Mouse (Mus musculus) embryonic facial prominence, embryonic 14.5 days (tissue): ENCODE results near the gene Mrpl9. TPM values are rescaled to one million over a fixed set of nuclear protein-coding genes. Genes with fewer than 3 reads are reported as not detected.

Source experiments
- ATAC-seq: fragments of 200-750 bp; cut with Nextera tagmentation; 2 replicates; pipeline ENCODE4 v1.8.0; 2017; ENCODE audit warnings: low read depth, moderate number of reproducible peaks, moderate TSS enrichment
- DNase-seq: peaks from one replicate; pipeline ENCODE4 v3.0.0-alpha.2; 2015; ENCODE audit warnings: low spot score
- H3K27ac ChIP-seq: fragments of 300-500 bp; sonication (generic); replicated peaks from 2 replicates; pipeline ENCODE4 v1.5.1; 2014; ENCODE audit warnings: low read depth, mild to moderate bottlenecking, low read length, moderate library complexity
- H3K27me3 ChIP-seq: fragments of 300-500 bp; sonication (generic); replicated peaks from 2 replicates; pipeline ENCODE4 v1.6.1; 2014; ENCODE audit warnings: low read length; ENCODE audit not compliant: control insufficient read depth, insufficient read depth
- H3K36me3 ChIP-seq: fragments of 300-500 bp; sonication (generic); 2 replicates; pipeline ENCODE4 v1.6.1; 2014; ENCODE audit warnings: low read length, mixed read lengths; ENCODE audit not compliant: control insufficient read depth, insufficient read depth
- H3K4me1 ChIP-seq: fragments of 300-500 bp; sonication (generic); 2 replicates; pipeline ENCODE4 v1.6.1; 2014; ENCODE audit warnings: antibody characterized with exemption, low read length; ENCODE audit not compliant: control insufficient read depth, insufficient read depth
- H3K4me2 ChIP-seq: fragments of 300-500 bp; sonication (generic); 2 replicates; pipeline ENCODE4 v1.6.1; 2014; ENCODE audit warnings: low read depth, mild to moderate bottlenecking, low read length, moderate library complexity, mixed read lengths
- H3K4me3 ChIP-seq: fragments of 300-500 bp; sonication (generic); 2 replicates; pipeline ENCODE4 v1.5.1; 2014; ENCODE audit warnings: low read depth, mild to moderate bottlenecking, low read length
- H3K9ac ChIP-seq: fragments of 300-500 bp; sonication (generic); 2 replicates; pipeline ENCODE4 v1.6.1; 2014; ENCODE audit warnings: low read depth, mild to moderate bottlenecking, low read length, moderate library complexity, mixed read lengths
- H3K9me3 ChIP-seq: fragments of 300-500 bp; sonication (generic); 2 replicates; pipeline ENCODE4 v1.6.1; 2016; ENCODE audit warnings: low read length; ENCODE audit not compliant: control insufficient read depth
- WGBS: fragments of 180-500 bp; shearing (Covaris S2); extraction: QIAGEN DNeasy Blood & Tissue Kit; methylation state at CpG from one replicate; pipeline ENCODE4 v1.1.7; 2014; 5-methylcytosine and 5-hydroxymethylcytosine counted together
- polyA plus RNA-seq: library from polyadenylated mRNA; unstranded; fragments of >200 nt; fragmentation: Nextera tagmentation; extraction: Ambion mirVana; gene quantifications from 2 replicates; pipeline ENCODE4 v1.2.1, GENCODE M21; 2014

Mrpl9 gene
- polyA plus RNA-seq, result 52.4 and 59.4 TPM in 2 replicates

DNA sequence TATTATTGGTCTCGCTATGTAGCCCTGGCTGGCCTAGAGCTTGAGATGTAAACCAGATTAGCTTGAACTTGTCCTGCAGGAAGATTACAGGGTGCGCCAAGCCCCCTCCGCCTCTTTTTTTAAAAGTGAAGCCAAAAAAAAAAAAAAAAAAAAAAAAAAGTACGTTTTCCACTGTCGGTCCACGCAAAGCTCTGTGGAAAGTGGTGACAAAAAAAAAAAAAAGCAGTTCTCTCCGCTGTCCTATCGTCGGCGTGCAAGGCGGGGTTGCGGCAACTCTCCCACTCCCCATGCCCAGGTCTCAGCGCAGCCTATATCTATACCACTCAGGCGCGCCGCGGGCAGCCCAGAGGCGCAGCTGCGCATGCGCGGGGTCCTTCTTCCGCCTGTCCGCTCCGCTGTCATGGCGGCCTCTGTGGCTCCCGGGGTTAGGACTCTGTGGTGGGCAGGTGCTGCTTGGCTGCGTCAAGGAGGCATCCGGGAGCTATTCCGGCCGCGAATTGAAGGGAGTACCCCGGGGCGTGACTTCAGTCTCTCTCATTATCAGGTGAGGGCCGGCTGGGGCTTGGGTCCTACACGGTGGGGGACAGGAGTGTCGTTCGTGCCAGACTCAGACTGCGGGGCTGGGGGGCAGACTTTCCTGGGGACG lies at the start of gene Mrpl9:
Gene Mrpl9, plus strand, starts transcription at position 368 of the 646 bp plus-strand sequence.
- Histone ChIP-seq H3K4me2 (peak within 1 kb of the TSS; percentile 87), H3K4me1 (0 out of 2 replicates have a peak, but pooled peaks cover 4% of the 10 kb centered on the region), H3K27ac (peak within 1 kb of the TSS; percentile 50; the same call in 1 of the 2 replicates), H3K4me3 (peak within 1 kb of the TSS; percentile 91), H3K9me3 (no peaks in the 10 kb centered on the region; the same call in 1 of the 2 replicates), H3K27me3 (no peaks in the 10 kb centered on the region), H3K36me3 (peaks cover 30% of the 10 kb centered on the region), H3K9ac (peak within 1 kb of the TSS; percentile 81)
- DNase-seq (peak; percentile 96), ATAC-seq (peak; percentile 98)
- WGBS, result under 1% methylated on average over 37 of the region's 39 CpGs

DNA sequence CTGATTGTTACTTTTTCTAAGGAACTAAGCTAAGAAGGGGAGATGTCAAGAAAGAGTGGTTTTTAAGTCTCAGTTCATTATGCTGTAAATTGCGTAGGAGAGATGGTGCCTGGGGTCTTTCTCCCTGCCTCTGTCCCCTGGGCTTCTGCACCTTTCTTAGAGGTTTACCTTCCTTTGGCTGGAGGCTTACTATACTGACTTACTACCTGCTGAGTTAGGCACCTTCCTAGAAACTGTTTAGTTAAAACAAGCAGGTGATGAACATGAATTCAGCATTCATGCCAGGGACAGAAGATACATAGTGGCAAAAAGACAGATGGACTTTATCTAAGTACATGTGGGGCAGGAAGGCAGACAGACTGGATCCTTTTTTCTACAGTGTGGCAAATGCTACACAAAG lies 46.8 kb upstream of the Mrpl9 start:
- Histone ChIP-seq H3K36me3 (no peaks in the 10 kb centered on the region), H3K27me3 (peaks cover 33% of the 10 kb centered on the region), H3K4me2 (no peak overlapping the region), H3K4me3 (no peak overlapping the region), H3K9ac (no peak overlapping the region), H3K27ac (no peak overlapping the region), H3K4me1 (peaks cover 3% of the 10 kb centered on the region; the same call in 1 of the 2 replicates), H3K9me3 (no peaks in the 10 kb centered on the region)
- DNase-seq (no peak), ATAC-seq (no peak)
- 71% methylated on average over 1 of the region's 1 CpGs for WGBS

DNA sequence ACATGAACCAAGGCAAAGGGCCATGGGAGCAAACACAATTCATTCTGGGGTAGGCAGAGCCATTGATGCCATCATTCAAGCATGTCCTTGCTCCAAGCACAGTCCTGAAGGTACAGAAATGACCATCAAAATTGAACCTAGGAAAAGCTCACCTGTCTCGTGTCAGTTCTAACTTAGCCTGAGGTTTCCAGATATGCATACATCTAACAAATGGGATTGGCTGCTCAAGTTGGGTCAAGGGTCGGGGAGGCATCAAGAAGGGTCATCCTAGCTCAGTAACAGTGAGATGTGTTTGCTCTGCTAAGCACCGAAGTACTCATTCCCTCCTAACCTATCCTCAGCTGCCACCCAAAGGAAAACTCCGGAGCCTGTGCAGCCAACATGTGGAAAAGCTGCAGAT lies 46.3 kb upstream of the Mrpl9 start:
- no peaks in the 10 kb centered on the region for H3K9me3 ChIP-seq
- 76% methylated on average over 4 of the region's 4 CpGs for WGBS
- no peak overlapping the region for H3K9ac ChIP-seq
- H3K4me1 ChIP-seq, result peaks cover 3% of the 10 kb centered on the region; the same call in 1 of the 2 replicates
- no peak overlapping the region for H3K4me2 ChIP-seq
- no peak overlapping the region for H3K27ac ChIP-seq
- DNase-seq (no peak), ATAC-seq (no peak)
- H3K27me3 ChIP-seq, result peaks cover 39% of the 10 kb centered on the region
- H3K4me3 ChIP-seq, result no peak overlapping the region
- no peaks in the 10 kb centered on the region for H3K36me3 ChIP-seq

DNA sequence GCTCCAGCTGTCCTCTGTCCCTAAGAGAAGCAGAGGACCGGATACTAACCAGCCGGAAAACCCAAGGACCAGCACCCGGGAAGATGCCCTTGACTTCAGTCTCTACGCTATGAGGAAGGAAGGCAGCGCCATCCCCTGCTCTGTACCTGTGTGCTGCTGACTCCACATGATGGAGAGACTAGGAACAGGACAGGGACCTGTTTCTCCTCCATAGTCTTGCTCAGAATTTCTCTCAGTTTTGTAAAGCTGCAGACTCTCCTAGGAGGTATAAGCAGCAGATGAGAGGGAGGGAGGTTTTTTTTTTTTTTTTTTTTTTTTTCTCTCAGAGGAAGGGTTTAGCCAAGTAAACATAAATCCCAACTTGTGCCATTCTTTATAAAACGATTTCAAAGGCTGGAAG lies 44.9 kb upstream of the Mrpl9 start, which contains the start of gene Lingo4:
Gene Lingo4, plus strand, starts transcription at position 301 of the 400 bp plus-strand sequence.
- Histone ChIP-seq H3K36me3 (no peaks in the 10 kb centered on the region), H3K27me3 (peaks cover 49% of the 10 kb centered on the region), H3K9ac (peak within 1 kb of the TSS; percentile 46), H3K4me3 (peak within 1 kb of the TSS; percentile 33), H3K27ac (no peak within 1 kb of the TSS), H3K4me2 (peak within 1 kb of the TSS; percentile 58), H3K4me1 (peaks cover 3% of the 10 kb centered on the region; the same call in 1 of the 2 replicates), H3K9me3 (no peaks in the 10 kb centered on the region)
- no peak for DNase-seq
- 71% methylated on average over 6 of the region's 6 CpGs for WGBS
- ATAC-seq, result no peak

DNA sequence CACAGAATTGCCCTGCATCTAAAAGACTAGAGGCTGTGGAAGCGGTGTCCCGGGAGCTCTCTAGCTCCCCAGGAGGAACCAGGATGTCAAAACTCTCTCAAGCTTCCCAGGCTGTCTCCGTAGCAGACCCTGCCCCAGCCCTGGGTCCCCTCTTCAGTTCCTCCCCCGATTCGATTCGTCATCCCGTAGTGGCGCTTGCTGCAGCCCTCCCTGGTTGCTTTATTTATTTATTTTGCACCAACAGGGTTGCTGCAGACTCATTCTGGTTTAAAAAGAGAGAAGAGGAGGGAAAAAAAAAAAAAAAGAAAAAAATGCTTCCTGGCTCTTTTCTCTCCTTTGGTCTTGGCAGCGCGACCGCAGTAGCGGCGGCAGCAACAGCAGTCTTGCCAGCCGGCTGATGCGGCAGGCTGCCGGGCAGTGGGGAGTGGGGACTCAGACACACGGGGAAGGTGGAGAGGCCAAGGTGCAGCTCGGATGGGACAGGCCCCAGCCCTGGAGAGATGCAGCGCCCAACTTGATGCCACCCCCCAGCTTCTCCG lies 44.1 kb upstream of the Mrpl9 start:
- no peaks in the 10 kb centered on the region for H3K36me3 ChIP-seq
- H3K27me3 ChIP-seq, result peaks cover 50% of the 10 kb centered on the region
- H3K4me3 ChIP-seq, result peak overlapping the region; percentile 33
- ATAC-seq, result no peak
- WGBS, result 3% methylated on average over 17 of the region's 20 CpGs
- peaks cover 3% of the 10 kb centered on the region; the same call in 1 of the 2 replicates for H3K4me1 ChIP-seq
- H3K4me2 ChIP-seq, result peak overlapping the region; percentile 58
- H3K9ac ChIP-seq, result peak overlapping the region; percentile 46
- H3K9me3 ChIP-seq, result no peaks in the 10 kb centered on the region
- H3K27ac ChIP-seq, result no peak overlapping the region
- peak; percentile 67 for DNase-seq

DNA sequence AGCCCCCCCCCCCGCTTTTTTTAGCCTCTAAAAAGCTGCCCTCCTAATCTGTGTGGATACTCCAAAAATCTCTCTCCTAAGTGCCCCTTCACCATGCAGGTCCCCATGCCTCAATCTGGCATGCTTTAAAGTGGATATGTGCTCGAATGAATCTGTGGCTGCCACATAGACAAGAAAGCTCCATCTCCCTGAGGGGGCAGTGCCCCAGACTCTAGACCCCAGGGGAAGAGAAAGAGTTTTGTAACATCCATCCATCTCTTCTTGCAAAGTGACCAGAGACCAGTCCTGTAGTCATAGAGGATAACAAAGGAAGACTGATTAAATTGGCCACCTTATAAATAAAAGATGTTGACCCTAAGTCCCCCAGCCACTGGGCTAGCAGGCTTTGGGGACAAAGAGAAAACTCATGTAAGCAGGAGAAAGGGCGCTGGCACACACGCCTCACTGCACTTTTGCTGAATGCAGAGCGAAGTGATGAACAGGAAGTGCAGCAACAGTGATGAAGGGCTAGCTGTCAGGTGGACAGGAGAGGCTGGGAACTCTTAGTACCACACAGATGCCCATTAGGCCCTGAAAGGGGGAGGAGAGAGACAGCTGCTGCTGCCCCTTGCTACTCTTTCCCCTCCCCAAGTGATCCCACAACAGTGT lies 43.3 kb upstream of the Mrpl9 start:
- peaks cover 3% of the 10 kb centered on the region; the same call in 1 of the 2 replicates for H3K4me1 ChIP-seq
- no peak overlapping the region for H3K4me3 ChIP-seq
- peaks cover 50% of the 10 kb centered on the region for H3K27me3 ChIP-seq
- WGBS, result 39% methylated on average over 5 of the region's 5 CpGs
- no peak overlapping the region for H3K9ac ChIP-seq
- H3K9me3 ChIP-seq, result no peaks in the 10 kb centered on the region
- no peaks in the 10 kb centered on the region for H3K36me3 ChIP-seq
- DNase-seq (no peak), ATAC-seq (no peak)
- no peak overlapping the region for H3K27ac ChIP-seq
- peak overlapping the region; percentile 58; the same call in 1 of the 2 replicates for H3K4me2 ChIP-seq

DNA sequence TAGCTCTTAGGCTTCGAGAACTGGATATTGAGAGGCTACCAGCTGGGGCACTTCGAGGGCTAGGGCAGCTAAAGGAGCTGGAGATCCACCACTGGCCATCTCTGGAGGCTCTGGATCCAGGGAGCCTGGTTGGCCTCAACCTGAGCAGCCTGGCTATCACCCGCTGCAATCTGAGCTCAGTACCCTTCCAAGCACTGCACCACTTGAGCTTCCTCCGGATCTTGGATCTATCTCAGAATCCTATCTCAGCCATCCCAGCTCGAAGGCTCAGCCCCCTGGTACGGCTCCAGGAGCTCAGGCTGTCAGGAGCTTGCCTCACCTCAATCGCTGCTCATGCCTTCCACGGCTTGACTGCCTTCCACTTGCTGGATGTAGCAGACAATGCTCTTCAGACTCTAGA lies 40.7 kb upstream of the Mrpl9 start:
- no peak for ATAC-seq
- H3K9ac ChIP-seq, result no peak overlapping the region
- no peaks in the 10 kb centered on the region for H3K9me3 ChIP-seq
- WGBS, result 56% methylated on average over 8 of the region's 8 CpGs
- no peak for DNase-seq
- H3K27ac ChIP-seq, result no peak overlapping the region
- peaks cover 3% of the 10 kb centered on the region; the same call in 1 of the 2 replicates for H3K4me1 ChIP-seq
- no peak overlapping the region for H3K4me3 ChIP-seq
- peaks cover 49% of the 10 kb centered on the region for H3K27me3 ChIP-seq
- H3K4me2 ChIP-seq, result no peak overlapping the region
- no peaks in the 10 kb centered on the region for H3K36me3 ChIP-seq

DNA sequence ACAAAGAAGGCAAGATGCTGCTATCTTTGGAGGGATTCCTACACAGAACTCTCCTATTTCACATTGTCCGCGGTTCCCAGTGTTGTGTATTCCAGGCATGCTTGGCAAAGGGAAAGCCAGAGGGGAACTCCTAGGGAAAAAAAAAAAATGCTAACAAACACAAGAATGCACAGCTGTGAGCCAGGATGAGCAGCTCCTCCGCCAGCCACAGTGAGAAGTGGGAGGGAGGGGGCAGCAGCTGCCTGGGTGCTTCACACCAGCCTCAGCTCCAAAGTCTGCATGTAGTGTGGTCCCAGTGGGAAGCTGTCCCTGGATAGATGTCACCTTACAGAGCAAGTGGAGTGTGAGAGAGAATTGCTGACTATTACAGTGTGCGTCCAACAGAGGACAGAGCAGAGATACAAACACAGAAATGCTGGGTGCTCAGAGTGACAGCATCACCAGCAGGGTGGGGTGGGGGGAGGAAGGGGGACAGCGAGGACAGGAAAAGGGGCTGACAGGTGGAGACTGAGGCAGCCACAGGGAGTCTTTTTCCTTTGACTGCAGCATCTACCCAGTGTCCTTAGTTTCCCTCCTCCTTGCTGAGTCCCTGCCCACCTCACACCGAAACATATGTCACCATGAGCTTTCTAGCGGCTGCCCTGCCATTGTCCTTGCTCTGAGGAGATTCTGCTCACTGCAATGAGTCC lies 38.6 kb upstream of the Mrpl9 start:
- no peak overlapping the region for H3K27ac ChIP-seq
- H3K36me3 ChIP-seq, result no peaks in the 10 kb centered on the region
- ATAC-seq, result peak; percentile 58
- H3K4me3 ChIP-seq, result no peak overlapping the region
- WGBS, result 22% methylated on average over 7 of the region's 7 CpGs
- H3K27me3 ChIP-seq, result peaks cover 31% of the 10 kb centered on the region
- H3K9ac ChIP-seq, result no peak overlapping the region
- no peak overlapping the region for H3K4me2 ChIP-seq
- no peaks in the 10 kb centered on the region for H3K9me3 ChIP-seq
- DNase-seq, result peak; percentile 85
- H3K4me1 ChIP-seq, result no peaks in the 10 kb centered on the region
